In the genomic region with DNA sequence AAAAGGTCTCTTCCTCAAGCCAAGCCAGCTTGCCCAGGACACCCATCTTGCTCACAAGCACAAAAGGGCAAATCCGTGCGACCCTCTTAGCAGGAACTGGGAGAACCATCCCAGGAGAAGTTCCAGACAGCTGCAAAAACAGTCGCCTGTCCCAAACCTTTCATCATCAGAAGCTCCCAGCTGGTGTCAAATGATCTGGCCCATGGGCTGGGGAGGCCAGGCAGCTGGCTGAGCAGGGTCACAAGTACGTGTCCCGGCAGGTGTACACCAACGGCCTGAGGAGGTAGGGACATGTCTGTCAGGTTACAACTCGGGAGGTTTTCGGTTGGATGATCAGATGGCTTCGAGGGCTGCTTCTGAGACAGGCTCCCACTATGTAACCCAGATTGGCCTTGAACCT, we compare ENCODE assay signal across 15 mouse cellular contexts. TPM values are rescaled to one million over a fixed set of nuclear protein-coding genes. Genes with fewer than 3 reads are reported as not detected.
"Had no signal": no experiment of that assay in that cellular context is flagged by ENCODE, and none has a peak within 500 bp of the region (broad histone marks: within the 10 kb centered on the region; RNA-seq: fewer than 3 reads in every experiment).

No protein-coding gene starts in this region.

- H3K27me3 ChIP-seq: midbrain, embryonic 12.5 days; neural tube, embryonic 12.5 days had no signal

- H3K4me1 ChIP-seq: midbrain, embryonic 10.5 days; midbrain, embryonic 12.5 days; neural tube, embryonic 12.5 days had no signal

- H3K36me3 ChIP-seq: midbrain, embryonic 10.5 days; midbrain, embryonic 12.5 days; neural tube, embryonic 12.5 days had no signal

- H3K4me3 ChIP-seq: midbrain, embryonic 10.5 days; midbrain, embryonic 12.5 days; neural tube, embryonic 12.5 days had no signal

- H3K9ac ChIP-seq: lung, embryonic 14.5 days; midbrain, embryonic 12.5 days; neural tube, embryonic 12.5 days had no signal

- H3K27ac ChIP-seq: midbrain, embryonic 10.5 days; midbrain, embryonic 12.5 days; neural tube, embryonic 12.5 days had no signal

- DNase-seq: lung, adult 18-20 months; lung, embryonic 14.5 days; lung, postnatal 10 days; lung, postnatal 4 days; midbrain, embryonic 14.5 days; right cerebral cortex, postnatal 14 days; thymus, adult 18-20 months; thymus, postnatal 14 days; thymus, postnatal 36 days had no signal

RNA-seq across cellular contexts. Expression of a gene that starts 59.1 kb away (rescaled TPM):
- total RNA-seq: megakaryocyte, adult 5-6 weeks; megakaryocyte-erythroid progenitor cell, adult 5-6 weeks; neutrophil, adult 5-6 weeks had no signal
